Mouse (Mus musculus) forebrain, postnatal 0 days (tissue): ENCODE measurements around the gene Car2. TPM values are rescaled to one million over a fixed set of nuclear protein-coding genes. Genes with fewer than 3 reads are reported as not detected.
A peak's percentile ranks its signal among the peaks of the same experiment; 100 is the strongest.

ENCODE experiments used
- ATAC-seq: fragments of 200-750 bp; cut with Nextera tagmentation; 2 replicates; pipeline ENCODE4 v1.8.0; 2017; ENCODE audit warnings: mild to moderate bottlenecking, moderate library complexity
- DNase-seq: peaks from one replicate; pipeline ENCODE4 v3.0.0-alpha.2; 2015
- H3K27ac ChIP-seq: fragments of 300-500 bp; sonication (generic); 2 replicates; pipeline ENCODE4 v1.5.1; 2014; ENCODE audit warnings: low read depth, mild to moderate bottlenecking, antibody characterized with exemption, low read length, moderate library complexity, mixed read lengths
- H3K27me3 ChIP-seq: fragments of 300-500 bp; sonication (generic); 2 replicates; pipeline ENCODE4 v1.6.1; 2014; ENCODE audit warnings: mild to moderate bottlenecking, low read length, mixed read lengths; ENCODE audit not compliant: insufficient read depth
- H3K36me3 ChIP-seq: fragments of 300-500 bp; sonication (generic); 2 replicates; pipeline ENCODE4 v1.6.1; 2014; ENCODE audit warnings: mild to moderate bottlenecking, moderate library complexity; ENCODE audit not compliant: insufficient read depth
- H3K4me1 ChIP-seq: fragments of 300-500 bp; sonication (generic); 2 replicates; pipeline ENCODE4 v1.6.1; 2014; ENCODE audit warnings: antibody characterized with exemption; ENCODE audit not compliant: insufficient read depth
- H3K4me2 ChIP-seq: fragments of 300-500 bp; sonication (generic); 2 replicates; pipeline ENCODE4 v1.6.1; 2014; ENCODE audit warnings: low read depth, mild to moderate bottlenecking, moderate library complexity
- H3K4me3 ChIP-seq: fragments of 300-500 bp; sonication (generic); 2 replicates; pipeline ENCODE4 v1.5.1; 2014; ENCODE audit warnings: low read depth, low read length, mixed read lengths
- H3K9ac ChIP-seq: fragments of 300-500 bp; sonication (generic); 2 replicates; pipeline ENCODE4 v1.6.1; 2014; ENCODE audit warnings: mild to moderate bottlenecking
- H3K9me3 ChIP-seq: fragments of 300-500 bp; sonication (generic); 2 replicates; pipeline ENCODE4 v1.6.1; 2016; ENCODE audit warnings: low read length
- CTCF ChIP-seq: sonication (generic); IDR thresholded peaks from 2 replicates; pipeline ENCODE4 v1.5.1; 2016; ENCODE audit warnings: antibody characterized with exemption, control low read depth, low read depth
- WGBS: fragments of 180-500 bp; shearing (Covaris S2); extraction: QIAGEN DNeasy Blood & Tissue Kit; methylation state at CpG from one replicate; pipeline ENCODE4 v1.1.7; 2014; 5-methylcytosine and 5-hydroxymethylcytosine counted together
- polyA plus RNA-seq: library from polyadenylated mRNA; unstranded; fragments of >200 nt; fragmentation: Nextera tagmentation; extraction: Ambion mirVana; gene quantifications from 2 replicates; pipeline ENCODE4 v1.2.1, GENCODE M21; 2015
- total RNA-seq: library from RNA; depleted of rRNA; stranded (reverse); fragments of >200 nt; gene quantifications from 2 replicates; pipeline ENCODE4 v1.2.3, GENCODE M21; 2014

Car2 gene
- total and polyA plus RNA-seq, 2 experiments from 2014 or later = 17.8 to 35.5 TPM

DNA sequence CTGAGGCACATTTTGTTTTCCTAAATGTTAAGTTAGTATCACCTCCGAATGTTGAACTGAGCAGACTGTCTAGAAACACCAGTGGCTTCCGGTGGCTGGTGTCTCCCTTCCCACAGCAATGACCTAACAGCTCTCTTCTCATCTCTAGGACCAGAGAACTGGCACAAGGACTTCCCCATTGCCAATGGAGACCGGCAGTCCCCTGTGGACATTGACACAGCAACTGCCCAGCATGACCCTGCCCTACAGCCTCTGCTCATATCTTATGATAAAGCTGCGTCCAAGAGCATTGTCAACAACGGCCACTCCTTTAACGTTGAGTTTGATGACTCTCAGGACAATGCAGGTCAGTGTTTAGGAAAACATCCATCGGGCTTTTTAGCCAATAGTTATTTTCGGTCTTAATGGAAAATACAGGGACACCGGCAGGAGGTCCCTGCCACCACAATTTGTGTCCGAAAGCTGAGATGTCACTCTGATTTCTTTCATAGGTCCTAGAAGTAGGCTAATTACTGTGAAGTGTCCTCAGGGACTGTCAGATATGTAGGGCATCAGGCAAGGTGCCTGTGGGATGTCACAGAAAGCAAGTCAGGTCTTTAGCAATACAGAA, 1.7 kb downstream of the Car2 start:
- Histone ChIP-seq H3K9ac (no peak overlapping the region), H3K9me3 (no peaks in the 10 kb centered on the region), H3K4me1 (no peaks in the 10 kb centered on the region), H3K4me2 (peak overlapping the region; percentile 90; the same call in 1 of the 2 replicates), H3K27me3 (no peaks in the 10 kb centered on the region), H3K27ac (no peak overlapping the region), H3K36me3 (no peaks in the 10 kb centered on the region), H3K4me3 (no peak overlapping the region)
- no peak for ATAC-seq
- DNase-seq = no peak
- WGBS = 70% methylated on average over 10 of the region's 10 CpGs
- no peak for TF ChIP-seq CTCF

DNA sequence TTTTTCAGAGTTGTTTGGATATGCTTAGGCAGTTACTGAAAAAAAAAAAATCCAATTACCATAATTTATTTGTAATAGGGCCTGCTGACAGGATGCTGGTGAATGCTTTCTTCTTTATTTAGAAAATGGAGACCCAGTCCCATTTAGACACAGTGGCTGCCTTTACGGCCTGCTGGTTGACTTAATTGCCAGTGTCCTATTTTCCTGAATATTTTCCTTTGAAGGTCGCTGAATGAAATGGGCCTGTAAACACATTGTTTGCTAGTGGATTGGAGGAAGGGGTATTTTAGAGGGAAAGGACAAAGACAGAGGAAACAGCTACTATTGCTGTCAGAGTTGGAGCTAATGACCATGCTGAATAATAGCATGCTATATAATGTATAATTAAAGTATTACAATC, 2.5 kb downstream of the Car2 start:
- no peaks in the 10 kb centered on the region for H3K9me3 ChIP-seq
- no peak overlapping the region for H3K9ac ChIP-seq
- no peaks in the 10 kb centered on the region for H3K27me3 ChIP-seq
- H3K36me3 ChIP-seq = no peaks in the 10 kb centered on the region
- no peak for TF ChIP-seq CTCF
- H3K4me3 ChIP-seq = no peak overlapping the region
- H3K27ac ChIP-seq = no peak overlapping the region
- WGBS = 25% methylated on average over 2 of the region's 2 CpGs
- DNase-seq (no peak), ATAC-seq (no peak)
- no peaks in the 10 kb centered on the region for H3K4me1 ChIP-seq
- no peak overlapping the region for H3K4me2 ChIP-seq

DNA sequence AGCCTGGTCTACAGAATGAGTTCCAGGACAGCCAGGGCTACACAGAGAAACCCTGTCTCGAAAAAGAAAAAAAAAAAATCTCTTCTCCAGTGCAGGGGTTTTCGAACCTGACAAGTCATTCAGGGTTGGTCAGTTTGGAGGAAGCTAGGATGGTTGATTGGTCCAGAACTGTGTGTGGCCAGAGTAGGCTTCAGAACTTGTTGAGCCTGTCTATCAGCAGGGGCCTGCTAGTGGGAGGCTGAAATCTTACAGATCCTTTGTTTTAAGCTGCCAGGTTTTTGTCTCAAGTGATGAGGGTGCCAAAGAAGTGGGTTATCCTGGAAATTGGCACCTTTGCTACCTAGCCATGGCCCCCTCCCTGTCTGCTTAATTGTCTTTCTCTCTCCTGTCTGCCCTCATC, 3.0 kb downstream of the Car2 start:
- no peak overlapping the region for H3K9ac ChIP-seq
- no peak overlapping the region for H3K27ac ChIP-seq
- TF ChIP-seq CTCF = no peak
- no peaks in the 10 kb centered on the region for H3K9me3 ChIP-seq
- no peaks in the 10 kb centered on the region for H3K36me3 ChIP-seq
- H3K4me1 ChIP-seq = no peaks in the 10 kb centered on the region
- 81% methylated on average over 2 of the region's 2 CpGs for WGBS
- no peaks in the 10 kb centered on the region for H3K27me3 ChIP-seq
- no peak overlapping the region for H3K4me2 ChIP-seq
- ATAC-seq (no peak), DNase-seq (no peak)
- H3K4me3 ChIP-seq = no peak overlapping the region

DNA sequence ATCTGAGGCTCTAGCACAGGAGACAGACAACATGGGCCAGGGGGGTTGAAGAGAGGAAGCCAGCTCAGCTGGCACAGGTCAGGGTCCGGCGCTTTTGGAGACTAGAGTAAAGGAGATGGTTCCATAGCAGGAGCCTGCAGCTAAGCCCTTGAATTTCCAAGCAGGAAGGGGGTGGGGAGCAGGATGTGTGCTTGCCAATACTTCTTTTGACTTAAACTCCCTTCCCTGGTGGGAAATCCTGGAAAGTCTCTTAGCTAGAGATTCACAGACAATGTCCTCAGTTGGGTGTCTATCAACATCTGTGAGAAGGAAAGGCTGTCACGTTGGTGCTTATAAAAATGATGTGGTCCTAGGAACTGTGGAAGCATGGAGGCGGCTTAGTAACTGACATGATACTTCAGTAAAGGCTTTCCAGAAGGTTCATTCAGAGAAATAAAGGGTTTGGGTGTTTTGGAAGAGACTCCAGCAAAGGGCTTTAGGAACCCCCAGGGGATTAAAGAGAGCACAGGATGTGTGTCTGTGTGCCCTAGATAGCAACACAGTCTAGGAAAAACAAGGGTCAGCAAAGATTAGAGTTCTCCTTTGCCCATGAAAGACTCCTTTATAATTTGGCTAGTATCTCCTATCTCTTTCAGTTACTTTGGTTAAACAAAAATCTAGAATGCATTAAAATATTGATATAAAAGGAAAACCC, 3.8 kb downstream of the Car2 start:
- Histone ChIP-seq H3K27me3 (no peaks in the 10 kb centered on the region), H3K4me2 (no peak overlapping the region), H3K9ac (no peak overlapping the region), H3K27ac (peak overlapping the region; percentile 23; the same call in 1 of the 2 replicates), H3K4me3 (no peak overlapping the region), H3K4me1 (no peaks in the 10 kb centered on the region), H3K9me3 (no peaks in the 10 kb centered on the region), H3K36me3 (no peaks in the 10 kb centered on the region)
- WGBS = 48% methylated on average over 4 of the region's 4 CpGs
- DNase-seq (no peak), ATAC-seq (no peak)
- TF ChIP-seq CTCF = no peak

GRCm38 (mm10) chr3:14892991-14893390, 6.9 kb downstream of the Car2 start:
- H3K27ac ChIP-seq = no peak overlapping the region
- ATAC-seq (no peak), DNase-seq (no peak)
- no peak for TF ChIP-seq CTCF
- H3K4me3 ChIP-seq = no peak overlapping the region
- H3K4me2 ChIP-seq = no peak overlapping the region
- 82% methylated on average over 3 of the region's 3 CpGs for WGBS
- no peaks in the 10 kb centered on the region for H3K36me3 ChIP-seq
- H3K27me3 ChIP-seq = no peaks in the 10 kb centered on the region
- H3K9me3 ChIP-seq = no peaks in the 10 kb centered on the region
- H3K4me1 ChIP-seq = no peaks in the 10 kb centered on the region
- no peak overlapping the region for H3K9ac ChIP-seq

- WGBS = 79% methylated on average over 5 of the region's 5 CpGs
- Histone ChIP-seq H3K4me1 (no peaks in the 10 kb centered on the region), H3K9me3 (no peaks in the 10 kb centered on the region), H3K36me3 (no peaks in the 10 kb centered on the region), H3K4me2 (no peak overlapping the region), H3K9ac (no peak overlapping the region), H3K27ac (no peak overlapping the region), H3K4me3 (no peak overlapping the region), H3K27me3 (no peaks in the 10 kb centered on the region)
- DNase-seq (no peak), ATAC-seq (no peak)
- no peak for TF ChIP-seq CTCF
These were observed 7.6 kb downstream of the Car2 start for GRCm38 (mm10) chr3:14893700-14894099.

- H3K4me3 ChIP-seq = no peak overlapping the region
- no peaks in the 10 kb centered on the region for H3K9me3 ChIP-seq
- no peak overlapping the region for H3K27ac ChIP-seq
- no peak for TF ChIP-seq CTCF
- no peaks in the 10 kb centered on the region for H3K36me3 ChIP-seq
- H3K4me2 ChIP-seq = no peak overlapping the region
- no peak overlapping the region for H3K9ac ChIP-seq
- ATAC-seq (no peak), DNase-seq (no peak)
- WGBS = 96% methylated on average over 3 of the region's 3 CpGs
- H3K27me3 ChIP-seq = no peaks in the 10 kb centered on the region
- H3K4me1 ChIP-seq = no peaks in the 10 kb centered on the region
These were observed 9.3 kb downstream of the Car2 start for GRCm38 (mm10) chr3:14895333-14895732.
